Mouse (Mus musculus) frontal cortex, postnatal 14 days (tissue): ENCODE measurements at regions not wholly inside any gene's neighbourhood (a gene's known extent, or its start where the extent isn't known, plus 50 kb on each side); places are given as distances from the start of the nearest gene placed in this dataset.
A peak's percentile ranks its signal among the peaks of the same experiment; 100 is the strongest.

Experiments used
- DNase-seq, 2 experiments: peaks; one replicate each; pipeline ENCODE4 v3.0.0; 2022; ENCODE audit warnings: low spot score in 2 of 2

- peak; percentile 19 to 20 for DNase-seq
Measured at GRCm38 (mm10) chr2:160066491-160067303, 267.3 kb downstream of the Gm826 start.

GRCm38 (mm10) chr2:160062148-160062937 is 271.6 kb downstream of the Gm826 start:
- DNase-seq = no peak

GRCm38 (mm10) chr2:160060091-160060490 is 273.9 kb downstream of the Gm826 start:
- DNase-seq = no peak

GRCm38 (mm10) chr2:160057211-160057610 is 276.8 kb downstream of the Gm826 start:
- no peak for DNase-seq

- no peak for DNase-seq
Measured at GRCm38 (mm10) chr2:160054411-160054810, 279.6 kb downstream of the Gm826 start.

- no peak for DNase-seq
Measured at GRCm38 (mm10) chr2:160048286-160048685, 285.7 kb downstream of the Gm826 start.

- no peak for DNase-seq
Measured at GRCm38 (mm10) chr2:160046881-160047543, 286.9 kb downstream of the Gm826 start.

GRCm38 (mm10) chr2:160044591-160044990 is 289.4 kb downstream of the Gm826 start:
- DNase-seq = no peak

- no peak for DNase-seq
Measured at GRCm38 (mm10) chr2:160044184-160044583, 289.8 kb downstream of the Gm826 start.

- DNase-seq = no peak
Measured at GRCm38 (mm10) chr2:160029432-160029831, 304.5 kb downstream of the Gm826 start.

- DNase-seq = no peak
Measured at GRCm38 (mm10) chr2:160028459-160028858, 305.5 kb downstream of the Gm826 start.

- no peak for DNase-seq
Measured at GRCm38 (mm10) chr2:160025911-160026310, 308.1 kb downstream of the Gm826 start.

GRCm38 (mm10) chr2:160021541-160021940 is 312.4 kb downstream of the Gm826 start:
- no peak for DNase-seq

GRCm38 (mm10) chr2:160020876-160021275 is 313.1 kb downstream of the Gm826 start:
- DNase-seq = no peak

GRCm38 (mm10) chr2:160017020-160017812 is 316.7 kb downstream of the Gm826 start:
- no peak for DNase-seq

GRCm38 (mm10) chr2:160011421-160011820 is 322.5 kb downstream of the Gm826 start:
- DNase-seq = no peak

- no peak for DNase-seq
Measured at GRCm38 (mm10) chr2:160002695-160003094, 331.3 kb downstream of the Gm826 start.

- no peak for DNase-seq
Measured at GRCm38 (mm10) chr2:160000449-160000848, 333.5 kb downstream of the Gm826 start.

GRCm38 (mm10) chr2:159997395-159997794 is 336.6 kb downstream of the Gm826 start:
- DNase-seq = no peak

- DNase-seq = no peak
Measured at GRCm38 (mm10) chr2:159994490-159994889, 339.5 kb downstream of the Gm826 start.

- DNase-seq = no peak
Measured at GRCm38 (mm10) chr2:159986719-159987118, 347.2 kb downstream of the Gm826 start.

- no peak for DNase-seq
Measured at GRCm38 (mm10) chr2:159981694-159982093, 352.3 kb downstream of the Gm826 start.
